Mouse (Mus musculus): Measurements from ENCODE around the gene Plcb4. TPM values are rescaled to one million over a fixed set of nuclear protein-coding genes. Genes with fewer than 3 reads are reported as not detected.

Gene Plcb4
- polyA plus RNA-seq, 1 experiment from 2014 or later, result 26.0 TPM

GRCm38 (mm10) chr2:135838135-135838534, 179.3 kb downstream of the Plcb4 start:
- Histone ChIP-seq H3K4me2 (peak overlapping the region; percentile 33; the same call in 1 of the 2 replicates), H3K9ac (no peak overlapping the region), H3K36me3 (no peaks in the 10 kb centered on the region), H3K27me3 (replicated peaks) (no peaks in the 10 kb centered on the region), H3K27ac (replicated peaks) (peak overlapping the region; percentile 48; the same call in 1 of the 2 replicates), H3K9me3 (no peaks in the 10 kb centered on the region), H3K4me1 (peaks cover 38% of the 10 kb centered on the region), H3K4me3 (no peak overlapping the region)
- no peak for ATAC-seq (ENCODE audit: extremely low read depth, insufficient number of reproducible peaks, low FRiP score, low TSS enrichment)

GRCm38 (mm10) chr2:135838651-135839286, 180.0 kb downstream of the Plcb4 start:
- no peak overlapping the region for H3K4me3 ChIP-seq
- H3K4me1 ChIP-seq, result peaks cover 41% of the 10 kb centered on the region
- H3K36me3 ChIP-seq, result no peaks in the 10 kb centered on the region
- no peak for ATAC-seq (ENCODE audit: extremely low read depth, insufficient number of reproducible peaks, low FRiP score, low TSS enrichment)
- H3K9ac ChIP-seq, result no peak overlapping the region
- H3K4me2 ChIP-seq, result no peak overlapping the region
- no peaks in the 10 kb centered on the region for H3K9me3 ChIP-seq
- no peaks in the 10 kb centered on the region for H3K27me3 ChIP-seq (replicated peaks)
- WGBS, result 63% methylated on average over 8 of the region's 8 CpGs
- H3K27ac ChIP-seq (replicated peaks), result peak overlapping the region; percentile 48; the same call in 1 of the 2 replicates

GRCm38 (mm10) chr2:135843721-135844120, 184.9 kb downstream of the Plcb4 start:
- H3K27ac ChIP-seq (replicated peaks), result no peak overlapping the region
- 55% methylated on average over 8 of the region's 8 CpGs for WGBS
- no peak for ATAC-seq (ENCODE audit: extremely low read depth, insufficient number of reproducible peaks, low FRiP score, low TSS enrichment)

GRCm38 (mm10) chr2:135846903-135847302, 188.1 kb downstream of the Plcb4 start:
- Histone ChIP-seq H3K4me2 (no peak overlapping the region), H3K9ac (no peak overlapping the region), H3K27me3 (replicated peaks) (no peaks in the 10 kb centered on the region), H3K4me3 (no peak overlapping the region), H3K9me3 (no peaks in the 10 kb centered on the region), H3K27ac (replicated peaks) (no peak overlapping the region), H3K36me3 (no peaks in the 10 kb centered on the region), H3K4me1 (peaks cover 44% of the 10 kb centered on the region)
- no peak for ATAC-seq (ENCODE audit: extremely low read depth, insufficient number of reproducible peaks, low FRiP score, low TSS enrichment)
- 74% methylated on average over 3 of the region's 3 CpGs for WGBS

More at GRCm38 (mm10) chr2:135843721-135844120, 184.9 kb downstream of the Plcb4 start:
- Histone ChIP-seq H3K36me3 (no peaks in the 10 kb centered on the region), H3K9me3 (no peaks in the 10 kb centered on the region), H3K4me2 (no peak overlapping the region), H3K9ac (no peak overlapping the region), H3K27me3 (replicated peaks) (no peaks in the 10 kb centered on the region), H3K4me1 (peaks cover 30% of the 10 kb centered on the region), H3K4me3 (no peak overlapping the region)

GRCm38 (mm10) chr2:135847738-135848137, 188.9 kb downstream of the Plcb4 start:
- no peak overlapping the region for H3K9ac ChIP-seq
- H3K9me3 ChIP-seq, result no peaks in the 10 kb centered on the region
- H3K4me3 ChIP-seq, result no peak overlapping the region
- WGBS, result 89% methylated on average over 6 of the region's 6 CpGs
- H3K27ac ChIP-seq (replicated peaks), result no peak overlapping the region
- peaks cover 48% of the 10 kb centered on the region for H3K4me1 ChIP-seq
- no peaks in the 10 kb centered on the region for H3K27me3 ChIP-seq (replicated peaks)
- H3K4me2 ChIP-seq, result no peak overlapping the region
- H3K36me3 ChIP-seq, result no peaks in the 10 kb centered on the region
- no peak for ATAC-seq (ENCODE audit: extremely low read depth, insufficient number of reproducible peaks, low FRiP score, low TSS enrichment)

- Histone ChIP-seq H3K4me3 (no peak overlapping the region), H3K9ac (no peak overlapping the region), H3K9me3 (no peaks in the 10 kb centered on the region), H3K27ac (replicated peaks) (no peak overlapping the region), H3K4me2 (no peak overlapping the region), H3K27me3 (replicated peaks) (no peaks in the 10 kb centered on the region), H3K36me3 (no peaks in the 10 kb centered on the region), H3K4me1 (peaks cover 48% of the 10 kb centered on the region)
- ATAC-seq (ENCODE audit: extremely low read depth, insufficient number of reproducible peaks, low FRiP score, low TSS enrichment), result no peak
- 75% methylated on average over 4 of the region's 4 CpGs for WGBS
Observed at GRCm38 (mm10) chr2:135848169-135848568, 189.4 kb downstream of the Plcb4 start.

- Histone ChIP-seq H3K36me3 (no peaks in the 10 kb centered on the region), H3K27ac (replicated peaks) (peak overlapping the region; percentile 46), H3K9ac (no peak overlapping the region), H3K27me3 (replicated peaks) (no peaks in the 10 kb centered on the region), H3K4me3 (no peak overlapping the region), H3K4me1 (peaks cover 36% of the 10 kb centered on the region), H3K4me2 (no peak overlapping the region), H3K9me3 (no peaks in the 10 kb centered on the region)
- 56% methylated on average over 5 of the region's 5 CpGs for WGBS
- no peak for ATAC-seq (ENCODE audit: extremely low read depth, insufficient number of reproducible peaks, low FRiP score, low TSS enrichment)
Observed at GRCm38 (mm10) chr2:135851964-135852363, 193.2 kb downstream of the Plcb4 start.

DNA sequence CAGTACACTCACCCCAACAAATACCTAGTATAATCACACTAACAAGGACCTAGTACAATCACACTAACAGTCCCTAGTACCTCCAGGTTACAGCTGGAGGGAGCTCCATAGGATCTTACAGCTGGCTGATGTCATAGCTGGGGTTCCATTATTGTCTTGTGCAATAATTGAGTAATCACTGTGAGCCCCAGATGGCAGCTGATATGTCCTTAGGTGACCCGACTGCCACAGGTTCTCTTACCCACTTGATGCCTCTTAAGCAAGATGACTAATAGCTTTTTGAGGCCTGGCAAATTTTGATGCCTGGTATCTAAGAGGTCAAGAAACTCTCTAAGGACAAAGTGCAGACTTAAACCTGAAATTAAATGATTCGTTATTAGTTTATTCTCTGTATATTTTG, 194.3 kb downstream of the Plcb4 start:
- no peak overlapping the region for H3K4me2 ChIP-seq
- H3K4me3 ChIP-seq, result no peak overlapping the region
- 65% methylated on average over 2 of the region's 2 CpGs for WGBS
- no peak overlapping the region for H3K9ac ChIP-seq
- H3K9me3 ChIP-seq, result no peaks in the 10 kb centered on the region
- no peak overlapping the region for H3K27ac ChIP-seq (replicated peaks)
- no peak for ATAC-seq (ENCODE audit: extremely low read depth, insufficient number of reproducible peaks, low FRiP score, low TSS enrichment)
- H3K27me3 ChIP-seq (replicated peaks), result no peaks in the 10 kb centered on the region
- no peaks in the 10 kb centered on the region for H3K36me3 ChIP-seq
- H3K4me1 ChIP-seq, result peaks cover 29% of the 10 kb centered on the region

- no peaks in the 10 kb centered on the region for H3K36me3 ChIP-seq
- no peak overlapping the region; the same call in 1 of the 2 replicates for H3K27ac ChIP-seq (replicated peaks)
- H3K4me3 ChIP-seq, result no peak overlapping the region
- WGBS, result 75% methylated on average over 2 of the region's 2 CpGs
- no peaks in the 10 kb centered on the region for H3K9me3 ChIP-seq
- H3K4me2 ChIP-seq, result no peak overlapping the region
- H3K4me1 ChIP-seq, result peaks cover 21% of the 10 kb centered on the region
- H3K9ac ChIP-seq, result no peak overlapping the region
- H3K27me3 ChIP-seq (replicated peaks), result no peaks in the 10 kb centered on the region
- no peak for ATAC-seq (ENCODE audit: extremely low read depth, insufficient number of reproducible peaks, low FRiP score, low TSS enrichment)
Observed at GRCm38 (mm10) chr2:135854059-135854458, 195.2 kb downstream of the Plcb4 start.

DNA sequence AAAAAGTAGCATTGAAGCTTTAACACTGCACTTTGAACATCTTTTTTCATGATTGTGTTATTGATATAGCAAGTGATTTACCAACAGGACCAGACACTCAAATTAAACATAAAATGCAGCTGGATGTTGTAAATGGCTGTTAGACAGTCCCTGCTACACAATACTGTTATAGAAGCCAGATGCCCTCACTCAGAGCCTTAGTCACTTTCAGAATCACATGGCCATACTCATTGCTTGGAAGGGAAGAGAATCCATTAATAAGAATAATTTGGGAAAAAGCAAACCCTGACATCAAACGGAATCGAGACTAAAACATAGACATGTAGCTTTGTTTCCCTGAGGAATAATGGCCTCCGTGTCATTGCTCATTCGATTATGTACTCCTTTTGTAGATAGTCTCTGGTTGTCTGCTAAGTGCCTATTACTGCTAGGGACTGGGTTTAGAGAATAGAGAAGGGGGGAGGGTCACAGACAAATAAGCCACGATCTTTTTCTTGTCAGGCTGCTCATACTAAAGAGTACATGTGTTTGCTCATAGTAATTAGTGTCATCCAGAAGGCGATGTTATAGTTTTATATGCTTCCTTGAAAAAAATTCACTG, 197.2 kb downstream of the Plcb4 start:
- Histone ChIP-seq H3K4me2 (no peak overlapping the region), H3K36me3 (no peaks in the 10 kb centered on the region), H3K9me3 (no peaks in the 10 kb centered on the region), H3K27ac (replicated peaks) (no peak overlapping the region), H3K4me1 (peaks cover 14% of the 10 kb centered on the region), H3K4me3 (no peak overlapping the region), H3K9ac (no peak overlapping the region), H3K27me3 (replicated peaks) (no peaks in the 10 kb centered on the region)
- WGBS, result 78% methylated on average over 6 of the region's 6 CpGs
- no peak for ATAC-seq (ENCODE audit: extremely low read depth, insufficient number of reproducible peaks, low FRiP score, low TSS enrichment)

DNA sequence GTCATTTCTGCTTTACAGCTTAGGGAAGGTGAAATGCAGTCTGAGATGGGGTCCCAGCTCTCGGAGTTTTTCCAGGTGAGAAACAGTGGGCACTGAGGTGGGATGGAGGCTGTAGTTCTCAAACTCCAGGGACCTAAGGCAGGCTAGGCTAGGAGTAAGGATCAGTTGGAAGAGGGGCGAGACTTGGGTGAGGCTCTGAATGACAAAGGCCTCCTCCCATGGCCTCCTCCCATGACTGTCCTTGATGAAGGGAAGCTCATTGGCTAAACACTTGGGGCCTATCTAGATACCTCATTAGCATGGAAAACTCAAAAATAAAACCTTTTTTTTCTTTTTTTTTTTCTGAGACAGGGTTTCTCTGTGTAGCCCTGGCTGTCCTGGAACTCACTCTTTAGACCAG, 198.0 kb downstream of the Plcb4 start:
- no peak overlapping the region for H3K4me3 ChIP-seq
- no peaks in the 10 kb centered on the region for H3K27me3 ChIP-seq (replicated peaks)
- no peak overlapping the region for H3K27ac ChIP-seq (replicated peaks)
- H3K36me3 ChIP-seq, result no peaks in the 10 kb centered on the region
- 92% methylated on average over 2 of the region's 2 CpGs for WGBS
- no peaks in the 10 kb centered on the region for H3K9me3 ChIP-seq
- no peak overlapping the region for H3K4me2 ChIP-seq
- H3K4me1 ChIP-seq, result peaks cover 17% of the 10 kb centered on the region
- ATAC-seq (ENCODE audit: extremely low read depth, insufficient number of reproducible peaks, low FRiP score, low TSS enrichment), result no peak
- no peak overlapping the region for H3K9ac ChIP-seq
